Mouse (Mus musculus) hindbrain, embryonic 14.5 days (tissue): Measurements from ENCODE around the gene Nolc1. TPM values are rescaled to one million over a fixed set of nuclear protein-coding genes. Genes with fewer than 3 reads are reported as not detected.
A peak's percentile ranks its signal among the peaks of the same experiment; 100 is the strongest.

Source experiments
- ATAC-seq: fragments of 200-750 bp; cut with Nextera tagmentation; 2 replicates; pipeline ENCODE4 v1.8.0; 2017; ENCODE audit warnings: moderate number of reproducible peaks, mild to moderate bottlenecking, moderate TSS enrichment, moderate library complexity; ENCODE audit not compliant: low FRiP score
- DNase-seq: peaks from one replicate; pipeline ENCODE4 v3.0.0-alpha.2; 2015; ENCODE audit warnings: low spot score
- H3K27ac ChIP-seq: fragments of 300-500 bp; sonication (generic); 2 replicates; pipeline ENCODE4 v1.5.1; 2014; ENCODE audit warnings: mild to moderate bottlenecking, moderate library complexity
- H3K27me3 ChIP-seq: fragments of 300-500 bp; sonication (generic); 2 replicates; pipeline ENCODE4 v1.6.1; 2014; ENCODE audit warnings: mild to moderate bottlenecking, low read length, mixed read lengths; ENCODE audit not compliant: control insufficient read depth, insufficient read depth
- H3K36me3 ChIP-seq: fragments of 300-500 bp; sonication (generic); replicated peaks from 2 replicates; pipeline ENCODE4 v1.6.1; 2014; ENCODE audit not compliant: control insufficient read depth, insufficient read depth
- H3K4me1 ChIP-seq: fragments of 300-500 bp; sonication (generic); replicated peaks from 2 replicates; pipeline ENCODE4 v1.6.1; 2014; ENCODE audit warnings: antibody characterized with exemption, low read length, mixed read lengths; ENCODE audit not compliant: control insufficient read depth, insufficient read depth
- H3K4me2 ChIP-seq: fragments of 300-500 bp; sonication (generic); replicated peaks from 2 replicates; pipeline ENCODE4 v1.6.1; 2014; ENCODE audit warnings: mild to moderate bottlenecking, moderate library complexity
- H3K4me3 ChIP-seq: fragments of 300-500 bp; sonication (generic); replicated peaks from 2 replicates; pipeline ENCODE4 v1.5.1; 2014; ENCODE audit warnings: mild to moderate bottlenecking, low read length
- H3K9ac ChIP-seq: fragments of 300-500 bp; sonication (generic); 2 replicates; pipeline ENCODE4 v1.6.1; 2014
- H3K9me3 ChIP-seq: fragments of 300-500 bp; sonication (generic); 2 replicates; pipeline ENCODE4 v1.6.1; 2016; ENCODE audit warnings: low read length; ENCODE audit not compliant: control insufficient read depth
- WGBS: fragments of 180-500 bp; shearing (Covaris S2); extraction: QIAGEN DNeasy Blood & Tissue Kit; methylation state at CpG from one replicate; pipeline ENCODE4 v1.1.7; 2014; 5-methylcytosine and 5-hydroxymethylcytosine counted together
- polyA plus RNA-seq: library from polyadenylated mRNA; unstranded; fragments of >200 nt; fragmentation: Nextera tagmentation; extraction: Ambion mirVana; gene quantifications from 2 replicates; pipeline ENCODE4 v1.2.1, GENCODE M21; 2014

Nolc1 gene
- polyA plus RNA-seq, 1 experiment from 2014 or later, result 58.1 TPM

GRCm38 (mm10) chr19:46074266-46074665, 1.4 kb upstream of the Nolc1 start:
- DNase-seq (no peak), ATAC-seq (no peak)
- H3K4me3 ChIP-seq, result no peak overlapping the region
- peaks cover 18% of the 10 kb centered on the region for H3K4me1 ChIP-seq
- no peaks in the 10 kb centered on the region for H3K27me3 ChIP-seq
- 96% methylated on average over 5 of the region's 5 CpGs for WGBS
- no peak overlapping the region for H3K4me2 ChIP-seq
- no peak overlapping the region for H3K27ac ChIP-seq
- no peak overlapping the region for H3K9ac ChIP-seq
- peaks cover 53% of the 10 kb centered on the region for H3K36me3 ChIP-seq
- no peaks in the 10 kb centered on the region for H3K9me3 ChIP-seq

GRCm38 (mm10) chr19:46078535-46078934, 2.9 kb downstream of the Nolc1 start:
- no peak overlapping the region for H3K27ac ChIP-seq
- H3K4me3 ChIP-seq, result no peak overlapping the region
- whole genome bisulfite sequencing, result 77% methylated on average over 3 of the region's 3 CpGs
- no peak overlapping the region for H3K4me2 ChIP-seq
- no peak overlapping the region for H3K9ac ChIP-seq
- H3K27me3 ChIP-seq, result no peaks in the 10 kb centered on the region
- peaks cover 18% of the 10 kb centered on the region for H3K4me1 ChIP-seq
- ATAC-seq (no peak), DNase-seq (no peak)
- peaks cover 57% of the 10 kb centered on the region for H3K36me3 ChIP-seq
- no peaks in the 10 kb centered on the region for H3K9me3 ChIP-seq

- Histone ChIP-seq H3K4me3 (no peak overlapping the region), H3K36me3 (peaks cover 56% of the 10 kb centered on the region), H3K27ac (no peak overlapping the region), H3K27me3 (no peaks in the 10 kb centered on the region), H3K4me2 (no peak overlapping the region), H3K4me1 (no peaks in the 10 kb centered on the region), H3K9me3 (no peaks in the 10 kb centered on the region), H3K9ac (no peak overlapping the region)
- DNase-seq (no peak), ATAC-seq (no peak)
- WGBS, result 95% methylated on average over 8 of the region's 8 CpGs
Observed at GRCm38 (mm10) chr19:46085185-46085584, 9.5 kb downstream of the Nolc1 start.

GRCm38 (mm10) chr19:46086337-46086736, 10.7 kb downstream of the Nolc1 start:
- H3K9me3 ChIP-seq, result no peaks in the 10 kb centered on the region
- H3K27me3 ChIP-seq, result no peaks in the 10 kb centered on the region
- no peak overlapping the region for H3K4me2 ChIP-seq
- H3K27ac ChIP-seq, result no peak overlapping the region
- peak; percentile 72 for DNase-seq
- H3K4me3 ChIP-seq, result no peak overlapping the region
- peaks cover 44% of the 10 kb centered on the region for H3K36me3 ChIP-seq
- H3K9ac ChIP-seq, result no peak overlapping the region
- 53% methylated on average over 3 of the region's 3 CpGs for WGBS
- no peak for ATAC-seq
- no peaks in the 10 kb centered on the region for H3K4me1 ChIP-seq

GRCm38 (mm10) chr19:46087871-46088270, 12.2 kb downstream of the Nolc1 start:
- WGBS, result 85% methylated on average over 7 of the region's 7 CpGs
- no peak for DNase-seq

GRCm38 (mm10) chr19:46091641-46092040, 16.0 kb downstream of the Nolc1 start:
- Histone ChIP-seq H3K9ac (no peak overlapping the region), H3K4me1 (no peaks in the 10 kb centered on the region)
- DNase-seq, result no peak

More at GRCm38 (mm10) chr19:46087871-46088270, 12.2 kb downstream of the Nolc1 start:
- H3K9ac ChIP-seq, result no peak overlapping the region
- H3K4me2 ChIP-seq, result no peak overlapping the region
- peaks cover 29% of the 10 kb centered on the region for H3K36me3 ChIP-seq
- no peaks in the 10 kb centered on the region for H3K27me3 ChIP-seq
- no peak overlapping the region for H3K27ac ChIP-seq
- H3K9me3 ChIP-seq, result no peaks in the 10 kb centered on the region
- H3K4me3 ChIP-seq, result no peak overlapping the region
- no peaks in the 10 kb centered on the region for H3K4me1 ChIP-seq
- ATAC-seq, result no peak

GRCm38 (mm10) chr19:46094144-46094543, 18.5 kb downstream of the Nolc1 start:
- Histone ChIP-seq H3K27me3 (no peaks in the 10 kb centered on the region), H3K9ac (no peak overlapping the region), H3K4me1 (no peaks in the 10 kb centered on the region), H3K4me2 (no peak overlapping the region), H3K9me3 (no peaks in the 10 kb centered on the region), H3K36me3 (no peaks in the 10 kb centered on the region), H3K27ac (no peak overlapping the region), H3K4me3 (no peak overlapping the region)
- DNase-seq (no peak), ATAC-seq (no peak)
- WGBS, result 95% methylated on average over 2 of the region's 2 CpGs

More at GRCm38 (mm10) chr19:46091641-46092040, 16.0 kb downstream of the Nolc1 start:
- Histone ChIP-seq H3K4me3 (no peak overlapping the region), H3K27ac (no peak overlapping the region), H3K9me3 (no peaks in the 10 kb centered on the region), H3K36me3 (no peaks in the 10 kb centered on the region), H3K27me3 (no peaks in the 10 kb centered on the region), H3K4me2 (no peak overlapping the region)
- ATAC-seq, result no peak
- 92% methylated on average over 4 of the region's 4 CpGs for WGBS

- Histone ChIP-seq H3K27ac (no peak overlapping the region), H3K27me3 (no peaks in the 10 kb centered on the region), H3K36me3 (no peaks in the 10 kb centered on the region), H3K4me1 (no peaks in the 10 kb centered on the region), H3K4me2 (no peak overlapping the region), H3K4me3 (no peak overlapping the region), H3K9ac (no peak overlapping the region), H3K9me3 (no peaks in the 10 kb centered on the region)
- WGBS, result 86% methylated on average over 4 of the region's 4 CpGs
- ATAC-seq (no peak), DNase-seq (no peak)
Observed at GRCm38 (mm10) chr19:46095291-46095690, 19.6 kb downstream of the Nolc1 start.

GRCm38 (mm10) chr19:46096396-46096795, 20.7 kb downstream of the Nolc1 start:
- Histone ChIP-seq H3K27ac (no peak overlapping the region), H3K4me2 (no peak overlapping the region), H3K27me3 (no peaks in the 10 kb centered on the region), H3K9ac (no peak overlapping the region), H3K36me3 (no peaks in the 10 kb centered on the region), H3K4me3 (no peak overlapping the region), H3K4me1 (no peaks in the 10 kb centered on the region), H3K9me3 (no peaks in the 10 kb centered on the region)
- DNase-seq, result no peak
- 93% methylated on average over 5 of the region's 5 CpGs for WGBS
- no peak for ATAC-seq

- Histone ChIP-seq H3K9ac (no peak overlapping the region), H3K4me2 (no peak overlapping the region), H3K36me3 (no peaks in the 10 kb centered on the region), H3K27ac (no peak overlapping the region), H3K9me3 (no peaks in the 10 kb centered on the region), H3K27me3 (no peaks in the 10 kb centered on the region), H3K4me1 (no peaks in the 10 kb centered on the region), H3K4me3 (no peak overlapping the region)
- WGBS, result 98% methylated on average over 3 of the region's 3 CpGs
- no peak for DNase-seq
- ATAC-seq, result no peak
Observed at GRCm38 (mm10) chr19:46099561-46099960, 23.9 kb downstream of the Nolc1 start.
